21 mouse cellular contexts compared by ENCODE assay signal in the genomic region with DNA sequence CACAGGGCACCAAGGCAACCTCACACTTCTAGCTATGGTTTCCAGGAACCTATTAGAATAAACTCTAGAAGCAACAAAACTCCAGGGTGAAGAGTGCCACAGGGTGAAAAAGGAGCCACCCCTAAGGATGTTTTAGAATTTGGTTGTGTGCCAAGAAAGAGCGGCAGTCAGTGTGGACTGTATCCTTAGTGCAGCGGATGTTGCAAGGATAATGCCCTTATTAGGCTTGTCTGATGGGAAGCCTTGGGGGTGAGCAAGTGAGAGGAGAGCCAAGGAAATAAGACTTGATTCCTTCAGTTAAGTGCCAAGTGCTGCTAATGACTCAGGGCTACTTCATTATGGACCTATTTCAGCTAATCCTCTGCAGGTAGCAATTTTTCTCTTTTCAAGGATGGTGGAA.
DNase-seq lines count a peak whose midpoint lies in the region; ATAC-seq and TF ChIP-seq lines count a peak whose summit lies in the region.
"Had no signal": no experiment of that assay in that cellular context is flagged by ENCODE, and none has a peak within 500 bp of the region (broad histone marks: within the 10 kb centered on the region; RNA-seq: fewer than 3 reads in every experiment).

No protein-coding gene starts in this region.

- H3K27me3 ChIP-seq in lung, embryonic 14.5 days (ENCODE audit: insufficient read depth, low read length), result no peaks in the 10 kb centered on the region
- no peaks in the 10 kb centered on the region for H3K27me3 ChIP-seq in midbrain, embryonic 11.5 days (ENCODE audit: control insufficient read depth, insufficient read depth, low read length)
- H3K27me3 ChIP-seq in midbrain, postnatal 0 days (ENCODE audit: insufficient read depth, low read length), result no peaks in the 10 kb centered on the region
- H3K27me3 ChIP-seq: embryonic facial prominence, embryonic 13.5 days; embryonic facial prominence, embryonic 15.5 days; forebrain, embryonic 12.5 days had no signal

- no peak overlapping the region for H3K4me3 ChIP-seq in lung, embryonic 14.5 days (ENCODE audit: low read depth, low read length)
- H3K4me3 ChIP-seq in midbrain, embryonic 11.5 days (ENCODE audit: low read depth, low read length), result no peak overlapping the region
- H3K4me3 ChIP-seq in midbrain, postnatal 0 days (ENCODE audit: low read depth, low read length), result no peak overlapping the region
- H3K4me3 ChIP-seq: embryonic facial prominence, embryonic 13.5 days; embryonic facial prominence, embryonic 15.5 days; erythroblast, embryonic 14.5 days; forebrain, embryonic 10.5 days; forebrain, embryonic 12.5 days had no signal

- H3K27ac ChIP-seq in lung, embryonic 14.5 days (ENCODE audit: low read depth), result no peak overlapping the region
- H3K27ac ChIP-seq in midbrain, embryonic 11.5 days (ENCODE audit: low read depth, low read length), result no peak overlapping the region
- no peak overlapping the region for H3K27ac ChIP-seq in midbrain, postnatal 0 days (ENCODE audit: low read depth, low read length)
- H3K27ac ChIP-seq: embryonic facial prominence, embryonic 13.5 days; embryonic facial prominence, embryonic 15.5 days; forebrain, embryonic 10.5 days; forebrain, embryonic 12.5 days had no signal

- no peaks in the 10 kb centered on the region for H3K4me1 ChIP-seq in lung, embryonic 14.5 days (ENCODE audit: insufficient read depth)
- no peaks in the 10 kb centered on the region for H3K4me1 ChIP-seq in midbrain, embryonic 11.5 days (ENCODE audit: control insufficient read depth, insufficient read depth, low read length)
- H3K4me1 ChIP-seq in midbrain, postnatal 0 days (ENCODE audit: insufficient read depth, low read length), result no peaks in the 10 kb centered on the region
- H3K4me1 ChIP-seq: embryonic facial prominence, embryonic 13.5 days; embryonic facial prominence, embryonic 15.5 days; forebrain, embryonic 10.5 days; forebrain, embryonic 12.5 days had no signal

- ATAC-seq in lung, embryonic 14.5 days (ENCODE audit: insufficient read depth), result no peak
- no peak for ATAC-seq in midbrain, embryonic 11.5 days (ENCODE audit: low FRiP score)
- ATAC-seq in midbrain, postnatal 0 days (ENCODE audit: low FRiP score), result no peak
- ATAC-seq: activated CD4-positive, CD25-positive, alpha-beta regulatory T cell, adult 4 months; forebrain, embryonic 14.5 days; forebrain, embryonic 16.5 days had no signal

- no peak for TF ChIP-seq CTCF in lung, embryonic 14.5 days (IDR thresholded peaks at IDR 0.05; ENCODE audit: low read depth)
- TF ChIP-seq CTCF in midbrain, postnatal 0 days (IDR thresholded peaks at IDR 0.05), result no peak

- no peaks in the 10 kb centered on the region for H3K36me3 ChIP-seq in lung, embryonic 14.5 days (ENCODE audit: insufficient read depth)
- no peaks in the 10 kb centered on the region for H3K36me3 ChIP-seq in midbrain, embryonic 11.5 days (ENCODE audit: control insufficient read depth, insufficient read depth, low read length)
- H3K36me3 ChIP-seq in midbrain, postnatal 0 days (ENCODE audit: insufficient read depth, low read length), result no peaks in the 10 kb centered on the region
- H3K36me3 ChIP-seq: embryonic facial prominence, embryonic 13.5 days; embryonic facial prominence, embryonic 15.5 days; forebrain, embryonic 10.5 days; forebrain, embryonic 12.5 days had no signal

- H3K4me2 ChIP-seq in lung, embryonic 14.5 days, result no peak overlapping the region
- H3K4me2 ChIP-seq in midbrain, embryonic 11.5 days, result no peak overlapping the region
- no peak overlapping the region for H3K4me2 ChIP-seq in midbrain, postnatal 0 days (ENCODE audit: low read depth, low read length, poor library complexity, severe bottlenecking)
- H3K4me2 ChIP-seq: embryonic facial prominence, embryonic 13.5 days; embryonic facial prominence, embryonic 15.5 days; forebrain, embryonic 12.5 days had no signal

- H3K9ac ChIP-seq in lung, embryonic 14.5 days, result no peak overlapping the region
- no peak overlapping the region for H3K9ac ChIP-seq in midbrain, embryonic 11.5 days (ENCODE audit: low read length)
- no peak overlapping the region for H3K9ac ChIP-seq in midbrain, postnatal 0 days (replicated peaks; ENCODE audit: low read length, poor library complexity, severe bottlenecking)
- H3K9ac ChIP-seq: embryonic facial prominence, embryonic 13.5 days; embryonic facial prominence, embryonic 15.5 days; forebrain, embryonic 12.5 days had no signal

- WGBS in lung, embryonic 14.5 days, result 53% methylated on average over 2 of the region's 2 CpGs
- WGBS in midbrain, embryonic 11.5 days, result 85% methylated on average over 2 of the region's 2 CpGs
- WGBS in midbrain, postnatal 0 days, result 80% methylated on average over 2 of the region's 2 CpGs

- no peaks in the 10 kb centered on the region for H3K9me3 ChIP-seq in lung, embryonic 14.5 days (ENCODE audit: low read depth, low read length)
- H3K9me3 ChIP-seq in midbrain, embryonic 11.5 days (ENCODE audit: control insufficient read depth, low read length), result no peaks in the 10 kb centered on the region
- no peaks in the 10 kb centered on the region for H3K9me3 ChIP-seq in midbrain, postnatal 0 days (ENCODE audit: low read length)
- H3K9me3 ChIP-seq: embryonic facial prominence, embryonic 13.5 days; embryonic facial prominence, embryonic 15.5 days; forebrain, embryonic 10.5 days; forebrain, embryonic 12.5 days had no signal

- peak; percentile 56 for DNase-seq in lung, embryonic 14.5 days
- DNase-seq in lung, postnatal 4 days, result no peak
- DNase-seq in midbrain, embryonic 11.5 days (ENCODE audit: low spot score, missing footprints), result peak; percentile 2
- no peak for DNase-seq in midbrain, postnatal 0 days (ENCODE audit: low spot score)
- no peak for DNase-seq in embryo, embryonic 10.5 days (ENCODE audit: low spot score)
- DNase-seq: adrenal gland, adult 8-10 months; adrenal gland, postnatal 14 days; adrenal gland, postnatal 36 days; cerebellum, adult 11-12 months; cerebellum, adult 2 months; cerebellum, adult 9-10 months; cerebellum, postnatal 25 days; embryo, embryonic 11 days had no signal

Comparison
In these comparisons a context has a peak if more than half of its experiments do, and no peak if none do; other contexts are left out.
1. DNase-seq: peak in lung, embryonic 14.5 days (single experiment) and midbrain, embryonic 11.5 days (single experiment); none in lung, postnatal 4 days (0 of 2), midbrain, postnatal 0 days (single experiment) and embryo, embryonic 10.5 days (single experiment).